Mouse (Mus musculus): ENCODE results near the gene Pigl. TPM values are rescaled to one million over a fixed set of nuclear protein-coding genes. Genes with fewer than 3 reads are reported as not detected.
A peak's percentile ranks its signal among the peaks of the same experiment; 100 is the strongest.
"Not testable (repeated sequence)": the region's sequence is repeated elsewhere in the genome, so short reads cannot be mapped to it uniquely, and the experiment has no call there.

Pigl gene
- 1 to 10 TPM; 6.3 to 6.5 TPM for total RNA-seq (2021)
- long read RNA-seq, partial matches to known transcripts, result 0 of 6 reads
- long read RNA-seq, other reads (novel, unspliced or antisense), result 5 of 6 reads

DNA sequence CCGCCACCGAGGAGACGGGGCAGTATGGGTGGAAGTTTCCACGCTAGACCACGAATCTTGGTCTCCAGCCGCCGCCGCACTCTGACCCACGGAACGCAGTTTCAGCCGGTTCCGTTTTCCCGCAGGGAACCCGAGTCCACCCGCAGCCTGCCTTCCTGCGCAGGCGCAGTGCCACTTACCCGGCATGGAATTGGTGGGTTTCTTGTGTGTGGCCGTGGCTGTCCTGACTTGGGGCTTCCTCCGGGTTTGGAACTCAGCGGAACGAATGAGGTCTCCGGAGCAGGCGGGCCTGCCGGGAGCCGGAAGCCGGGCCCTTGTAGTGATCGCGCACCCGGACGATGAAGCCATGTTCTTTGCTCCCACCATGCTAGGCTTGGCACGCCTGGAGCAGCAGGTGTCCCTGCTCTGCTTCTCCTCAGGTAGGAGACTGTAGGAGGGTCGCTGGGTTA is at the start of gene Pigl, which contains the start of gene Ncor1:
Pigl (plus strand) TSS at position 185 of the 449 bp plus-strand sequence.
Ncor1 (minus strand) TSS at position 266 of the 449 bp plus-strand sequence.
- DNase-seq (ENCODE audit: low spot score in 2 of 2), result peak; percentile 86 to 89

DNA sequence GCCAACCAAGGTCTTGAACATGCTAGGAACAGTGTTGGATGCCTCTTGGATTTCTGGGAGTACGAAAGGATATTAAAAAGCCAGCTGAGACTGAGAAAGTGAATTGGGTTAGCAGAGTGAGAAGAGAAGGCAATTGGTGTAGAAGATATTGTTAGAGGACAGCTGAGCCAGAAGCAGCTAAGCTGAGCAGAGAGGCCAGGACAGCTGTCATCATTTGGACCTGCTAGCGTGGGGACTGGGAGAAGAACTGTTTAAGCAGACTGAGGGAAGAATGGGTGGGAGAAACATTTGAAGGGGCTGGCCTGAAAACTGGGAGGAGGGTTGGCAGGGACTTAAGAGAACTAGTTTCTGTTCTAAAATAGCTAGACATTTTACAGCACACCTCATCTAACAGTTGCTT is 49.4 kb upstream of the Pigl start:
- peak; percentile 44 to 47 for DNase-seq (ENCODE audit: low spot score in 2 of 2)

DNA sequence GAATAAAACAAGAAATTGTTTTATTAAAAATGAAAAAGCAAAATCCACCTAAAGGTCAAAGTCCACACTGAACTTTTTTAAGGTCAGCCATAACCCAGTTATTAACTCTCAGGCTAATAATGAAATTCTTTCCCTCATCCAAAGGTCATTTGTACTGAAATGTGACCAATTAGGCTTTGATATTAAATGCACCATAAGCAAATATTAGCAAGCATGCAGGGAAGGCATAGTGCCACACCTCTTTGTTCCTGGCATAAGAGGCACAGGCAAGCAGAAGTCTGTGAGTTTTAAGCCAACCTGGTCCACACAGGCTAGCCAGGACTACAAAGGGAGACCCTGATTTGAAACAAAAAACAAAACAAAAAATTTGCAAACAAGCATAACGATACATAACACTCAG is 48.6 kb upstream of the Pigl start:
- DNase-seq (ENCODE audit: low spot score in 2 of 2), result no peak

DNA sequence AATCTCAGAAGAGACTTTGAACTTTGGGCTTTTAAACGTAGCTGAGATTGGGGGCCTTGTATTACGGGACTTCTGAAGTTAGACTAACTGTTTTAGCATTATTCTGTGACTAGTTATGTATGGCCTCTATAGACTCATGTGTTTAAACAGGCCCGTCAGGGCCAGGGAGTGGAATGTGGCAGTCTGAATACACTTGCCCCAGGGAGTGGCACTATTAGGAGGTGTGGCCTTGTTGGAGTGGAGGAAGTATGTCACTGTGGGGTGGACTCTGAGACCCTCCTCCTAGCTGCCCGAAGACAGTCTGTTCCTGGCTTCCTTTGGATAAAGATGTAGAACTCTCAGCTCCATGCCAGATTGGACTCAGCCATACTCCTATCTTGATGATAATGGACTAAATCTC is 43.2 kb upstream of the Pigl start:
- DNase-seq (ENCODE audit: low spot score in 2 of 2), result no peak

DNA sequence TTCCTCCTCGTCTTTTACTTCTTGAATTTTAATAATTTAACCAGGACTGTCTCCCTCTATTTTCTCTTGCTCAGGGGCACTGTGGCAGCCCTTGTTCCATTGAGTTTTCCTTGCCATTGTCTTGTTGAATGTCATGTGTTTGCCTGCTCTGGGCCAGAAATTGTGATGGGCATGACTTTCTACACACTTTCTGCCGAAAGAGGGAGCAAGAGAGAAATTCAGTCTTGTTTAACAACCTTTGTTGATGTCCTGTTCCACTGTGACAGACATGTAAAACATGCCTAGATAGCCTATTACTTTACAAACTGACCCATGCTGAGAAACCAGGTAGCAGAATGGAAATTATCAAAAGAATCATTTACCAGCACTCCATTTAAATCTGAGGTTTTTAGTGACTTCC is 33.7 kb upstream of the Pigl start:
- DNase-seq (ENCODE audit: low spot score in 2 of 2), result peak in 1 of 2 experiments; percentile 25

DNA sequence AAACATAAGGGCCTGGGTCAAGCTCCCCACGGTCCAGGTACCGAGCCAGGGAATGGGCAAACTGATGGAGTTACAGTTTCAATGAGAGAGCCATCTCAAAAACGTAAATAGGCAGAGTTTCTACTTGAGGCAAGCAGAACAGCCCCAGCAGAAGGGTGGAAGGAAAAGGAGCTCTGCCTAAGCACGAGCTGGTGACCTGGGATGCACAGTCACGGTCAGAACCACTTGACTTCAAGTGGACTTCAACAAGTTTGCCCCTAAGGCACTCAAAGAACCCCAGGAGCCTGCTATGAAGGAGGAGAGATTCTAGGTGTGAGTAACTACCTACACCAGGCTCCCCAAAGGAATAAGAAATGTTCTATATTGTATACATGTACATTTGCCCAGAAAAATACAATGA is 32.0 kb upstream of the Pigl start:
- no peak for DNase-seq (ENCODE audit: low spot score in 2 of 2)

DNA sequence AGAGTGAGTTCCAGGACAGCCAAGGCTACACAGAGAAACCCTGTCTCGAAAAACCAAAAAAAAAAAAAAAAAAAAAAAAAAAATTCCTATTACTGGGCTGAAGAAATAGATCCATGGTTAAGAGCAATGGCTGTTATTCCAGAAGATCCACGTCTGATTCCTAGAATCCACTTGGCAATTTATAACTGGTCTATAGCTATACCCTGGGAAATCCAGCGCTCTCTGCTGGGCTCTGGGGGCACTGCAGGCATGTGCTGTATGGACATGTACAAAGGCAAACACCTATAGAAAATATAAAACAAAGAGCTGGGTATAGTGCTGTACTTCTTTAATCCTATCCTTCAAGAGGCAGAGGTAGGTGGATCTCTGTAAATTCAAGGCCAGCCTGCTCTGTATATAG is 31.2 kb upstream of the Pigl start:
- DNase-seq (ENCODE audit: low spot score in 2 of 2), result no peak

DNA sequence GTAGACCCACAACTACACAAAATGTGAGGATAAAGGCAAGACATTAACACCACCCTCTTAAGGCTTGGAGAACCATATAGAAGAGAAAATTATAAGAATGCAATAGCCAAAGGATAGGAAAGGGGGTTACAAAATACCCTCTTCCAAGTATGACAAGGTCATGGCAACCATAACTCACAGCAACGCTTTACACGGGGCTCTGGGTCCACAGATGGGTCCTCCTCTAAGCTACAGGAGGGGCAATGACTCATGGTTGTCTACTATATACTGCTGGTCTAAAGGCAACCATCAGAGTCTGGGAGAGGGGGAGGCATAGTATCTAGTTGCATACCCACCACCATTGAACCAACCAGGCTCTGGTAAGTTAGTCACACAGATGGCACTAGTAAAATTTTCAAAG is 26.0 kb upstream of the Pigl start:
- no peak for DNase-seq (ENCODE audit: low spot score in 2 of 2)

DNA sequence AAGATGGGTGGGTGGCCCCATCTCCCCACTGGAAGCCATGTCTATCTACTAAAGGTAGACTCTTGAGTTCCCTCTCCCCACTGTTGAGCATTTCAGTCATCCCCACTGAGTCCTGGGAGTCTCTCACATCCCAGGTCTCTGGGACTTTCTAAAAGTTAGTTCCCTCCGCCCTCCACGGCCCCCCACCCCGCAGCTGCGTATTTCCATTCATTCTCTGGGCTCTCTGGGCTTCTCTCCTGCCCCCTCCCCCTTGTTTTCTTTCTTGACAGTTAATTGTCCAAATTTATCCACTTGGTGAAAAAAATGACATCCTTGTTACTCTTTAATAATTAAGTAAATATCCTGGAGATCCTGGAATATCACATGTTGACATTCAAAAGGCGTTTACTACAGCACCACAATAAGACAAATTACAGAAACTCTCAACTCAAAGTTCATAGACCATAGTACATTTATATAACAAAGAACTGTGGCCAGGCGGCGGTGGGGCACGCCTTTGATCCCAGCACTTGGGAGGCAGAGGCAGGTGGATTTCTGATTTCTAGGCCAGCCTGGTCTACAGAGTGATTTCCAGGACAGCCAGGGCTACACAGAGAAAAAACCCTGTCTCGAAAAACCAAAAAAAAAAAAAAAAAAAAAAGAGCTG is 17.5 kb upstream of the Pigl start:
- DNase-seq (ENCODE audit: low spot score in 2 of 2), result no peak

DNA sequence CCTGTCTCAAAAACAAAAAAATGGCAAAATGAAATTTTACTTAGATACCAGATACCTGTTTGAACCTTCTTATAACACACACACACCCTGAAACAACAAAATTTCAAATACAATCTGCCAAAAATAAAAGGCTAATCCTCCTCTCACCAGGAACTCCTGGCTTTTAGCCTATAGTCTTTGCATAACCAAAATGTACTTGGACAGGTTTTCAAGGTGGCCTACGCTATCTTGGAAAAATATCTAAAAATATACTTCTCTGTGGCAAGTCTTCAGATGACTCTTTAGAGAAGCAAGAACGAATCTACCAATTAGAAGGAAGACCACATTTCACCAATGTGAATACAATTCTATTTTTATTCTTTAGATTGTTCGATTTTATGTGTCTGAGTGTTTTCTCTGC is 12.5 kb upstream of the Pigl start:
- no peak for DNase-seq (ENCODE audit: low spot score in 2 of 2)

DNA sequence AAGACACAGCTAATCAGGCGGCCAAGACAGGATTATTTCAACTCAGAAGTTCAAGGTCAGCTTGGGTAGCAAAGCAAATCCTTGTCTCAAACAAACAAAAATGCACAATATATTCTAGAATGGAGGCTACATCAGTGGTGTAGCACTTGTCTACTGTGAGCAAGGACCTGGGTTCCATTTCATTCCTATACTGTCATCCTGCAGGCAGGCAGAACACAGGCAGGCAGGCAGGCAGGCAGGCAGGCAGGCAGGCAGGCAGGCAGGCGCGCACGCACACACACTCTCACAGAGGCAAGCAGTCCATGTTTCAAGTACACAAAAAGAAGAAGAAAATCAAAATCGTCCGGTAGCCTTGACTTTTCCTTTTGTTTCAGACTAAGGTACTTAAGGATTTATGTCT is 9.3 kb upstream of the Pigl start:
- DNase-seq (ENCODE audit: low spot score in 2 of 2), result no peak

DNA sequence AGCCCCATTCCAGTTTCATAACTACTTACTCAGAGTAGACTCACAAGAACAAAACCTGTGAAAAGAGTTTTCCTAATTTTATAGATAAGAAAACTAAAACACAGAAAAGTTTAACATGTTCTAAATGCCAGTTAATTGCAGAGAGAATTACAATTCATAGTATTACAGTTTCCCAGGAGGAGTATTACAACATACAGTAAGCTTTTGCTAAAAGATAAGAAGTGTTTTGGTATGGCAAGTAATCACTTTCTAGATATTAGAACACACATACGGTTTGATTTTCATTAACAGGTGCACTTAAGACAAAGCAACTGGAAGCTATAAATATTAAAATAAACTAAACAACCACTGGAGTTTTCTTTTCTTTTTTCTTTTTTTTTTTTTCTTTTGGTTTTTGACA is 3.1 kb upstream of the Pigl start:
- DNase-seq (ENCODE audit: low spot score in 2 of 2), result no peak

DNA sequence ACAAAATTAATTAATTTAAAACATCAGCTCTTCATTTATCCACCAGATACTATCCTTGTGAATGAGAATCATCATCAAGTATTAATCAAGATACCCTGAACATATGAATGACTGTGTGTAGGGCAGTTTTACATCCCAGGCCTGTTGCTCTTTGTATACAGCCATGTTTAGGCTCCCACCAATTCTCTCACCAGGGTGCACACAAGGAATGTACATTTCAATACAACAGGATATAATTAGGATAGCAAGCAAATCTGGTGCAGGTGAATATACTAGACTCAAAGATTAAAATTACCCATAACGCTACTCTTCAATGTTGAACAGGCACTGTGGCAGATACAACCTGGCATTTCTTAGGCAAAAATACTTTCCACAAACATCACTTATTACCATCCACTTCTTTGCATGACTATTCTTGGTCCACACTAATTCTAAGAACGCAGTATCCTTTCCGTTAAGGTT is 2.2 kb upstream of the Pigl start:
- no peak for DNase-seq (ENCODE audit: low spot score in 2 of 2)

DNA sequence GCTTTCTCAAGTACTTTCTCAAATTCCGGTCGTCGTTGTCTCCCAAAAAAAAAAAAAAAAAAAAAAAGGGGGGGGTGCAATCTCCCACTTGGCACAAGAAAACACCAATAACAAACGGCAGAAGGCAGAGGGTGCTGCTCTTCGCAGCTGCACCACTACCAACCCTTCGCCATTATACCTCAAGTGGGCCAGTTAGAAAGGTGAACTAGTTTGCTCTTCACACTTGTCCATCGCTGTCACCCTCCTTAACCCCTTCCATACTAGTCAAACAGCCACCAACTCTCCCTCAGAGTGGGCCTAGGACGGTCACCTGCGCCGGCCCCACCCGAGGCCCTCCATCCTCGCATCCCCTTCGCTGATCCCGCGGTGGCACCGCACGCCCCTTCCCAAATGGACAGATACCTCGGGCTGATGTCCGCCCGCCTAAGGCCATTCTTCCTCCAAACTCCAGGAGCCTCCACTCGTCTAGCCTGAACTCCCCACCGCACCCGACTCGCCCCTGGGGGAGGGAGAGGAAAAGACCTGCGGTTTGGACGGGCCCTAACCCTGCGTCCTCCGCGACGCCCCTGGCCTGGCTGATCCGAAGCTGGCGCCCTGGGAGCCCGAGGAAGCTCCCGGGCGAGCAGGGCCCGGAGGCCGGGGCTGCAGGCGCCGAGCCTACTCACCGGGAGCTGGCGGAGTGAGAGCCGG is 1.6 kb upstream of the Pigl start:
- DNase-seq (ENCODE audit: low spot score in 2 of 2), result peak; percentile 14 to 23

DNA sequence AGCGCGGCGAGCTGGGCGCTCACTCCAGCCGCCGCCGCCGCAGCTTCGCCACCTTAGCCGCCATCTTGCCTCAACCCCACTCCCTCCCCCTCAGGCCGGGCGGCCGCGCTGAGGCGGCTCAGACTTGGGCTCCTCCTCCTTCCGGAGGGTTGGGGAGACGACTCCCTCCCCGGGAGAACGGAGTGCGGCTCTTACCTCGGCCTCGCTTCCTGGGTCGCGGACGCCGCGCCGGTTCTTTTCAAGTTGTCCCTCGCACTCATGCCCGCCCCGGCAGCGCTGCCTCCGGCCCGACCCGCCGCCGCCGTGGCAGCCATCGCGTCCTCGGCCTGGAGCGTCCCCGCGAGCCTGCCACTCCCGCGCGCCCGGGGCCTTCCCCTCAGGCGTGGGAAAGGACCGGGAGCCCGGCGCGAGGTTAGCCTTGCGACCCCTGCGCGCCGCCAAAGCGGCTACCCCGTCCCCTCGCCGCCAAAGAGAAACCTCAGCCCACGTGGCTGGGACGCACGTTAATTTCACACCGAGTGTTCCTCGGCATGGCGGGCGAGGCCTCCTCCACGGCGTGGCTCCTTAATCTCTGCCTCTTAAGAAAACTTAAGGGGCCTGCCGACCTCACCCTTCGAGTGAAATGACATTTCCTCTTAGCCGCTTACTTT is 894 bp upstream of the Pigl start:
- DNase-seq (ENCODE audit: low spot score in 2 of 2), result peak; percentile 85 to 88

DNA sequence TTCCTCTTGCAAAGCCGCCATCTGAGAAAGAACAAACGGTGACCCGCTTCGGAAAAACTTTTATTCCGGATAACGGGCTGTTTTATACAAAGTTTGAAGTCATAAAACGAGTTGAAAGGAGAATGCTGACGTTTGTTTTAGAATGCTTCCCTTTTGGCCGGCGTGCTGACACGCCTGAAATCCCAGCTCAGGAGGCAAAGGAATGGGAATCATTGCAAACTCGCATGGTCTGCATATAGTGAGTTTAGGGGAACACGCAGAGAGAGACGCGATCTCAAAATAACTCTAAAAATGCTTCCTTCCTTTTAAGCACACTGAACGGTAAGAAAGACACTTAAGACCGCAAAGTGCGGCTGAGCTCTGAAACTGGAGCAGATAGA is 379 bp upstream of the Pigl start:
- DNase-seq (ENCODE audit: low spot score in 2 of 2), result no peak

DNA sequence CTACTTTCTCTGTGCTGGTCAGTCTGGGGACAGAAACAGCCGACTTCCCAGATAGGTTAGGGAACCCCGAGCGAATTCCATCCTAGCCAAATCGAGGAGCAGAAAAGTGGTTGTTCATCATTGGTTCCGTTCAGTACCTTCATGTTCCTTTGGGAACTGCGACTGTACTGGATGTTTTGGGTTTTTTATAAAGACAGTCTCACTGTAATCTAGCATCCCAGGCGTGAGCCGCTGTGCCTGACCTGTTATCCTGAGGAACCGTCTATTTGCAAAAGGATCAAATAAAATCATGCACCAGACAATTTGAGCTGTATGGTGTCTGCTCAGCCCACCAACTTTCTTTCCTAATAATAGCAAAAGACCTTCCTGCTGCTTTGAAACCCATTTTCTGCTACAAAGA is 520 bp downstream of the Pigl start:
- no peak for DNase-seq (ENCODE audit: low spot score in 2 of 2)

DNA sequence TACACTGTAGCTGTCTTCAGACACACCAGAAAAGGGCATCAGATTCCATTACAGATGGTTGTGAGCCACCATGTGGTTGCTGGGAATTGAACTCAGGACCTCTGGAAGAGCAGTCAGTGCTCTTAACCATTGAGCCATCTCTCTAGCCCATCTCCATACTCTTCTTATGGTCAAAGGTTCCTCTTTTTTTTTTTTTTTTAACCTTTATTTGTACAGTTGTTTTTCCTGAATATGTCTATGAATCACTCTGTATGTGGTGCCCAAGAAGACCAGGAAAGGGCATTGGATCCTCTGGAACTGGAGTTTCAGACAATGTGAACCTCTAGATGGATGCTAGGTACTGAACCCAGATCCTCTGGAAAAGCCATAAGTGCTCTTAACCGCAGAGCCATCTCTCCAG is 4.3 kb downstream of the Pigl start:
- DNase-seq (ENCODE audit: low spot score in 2 of 2), result not testable (repeated sequence)

DNA sequence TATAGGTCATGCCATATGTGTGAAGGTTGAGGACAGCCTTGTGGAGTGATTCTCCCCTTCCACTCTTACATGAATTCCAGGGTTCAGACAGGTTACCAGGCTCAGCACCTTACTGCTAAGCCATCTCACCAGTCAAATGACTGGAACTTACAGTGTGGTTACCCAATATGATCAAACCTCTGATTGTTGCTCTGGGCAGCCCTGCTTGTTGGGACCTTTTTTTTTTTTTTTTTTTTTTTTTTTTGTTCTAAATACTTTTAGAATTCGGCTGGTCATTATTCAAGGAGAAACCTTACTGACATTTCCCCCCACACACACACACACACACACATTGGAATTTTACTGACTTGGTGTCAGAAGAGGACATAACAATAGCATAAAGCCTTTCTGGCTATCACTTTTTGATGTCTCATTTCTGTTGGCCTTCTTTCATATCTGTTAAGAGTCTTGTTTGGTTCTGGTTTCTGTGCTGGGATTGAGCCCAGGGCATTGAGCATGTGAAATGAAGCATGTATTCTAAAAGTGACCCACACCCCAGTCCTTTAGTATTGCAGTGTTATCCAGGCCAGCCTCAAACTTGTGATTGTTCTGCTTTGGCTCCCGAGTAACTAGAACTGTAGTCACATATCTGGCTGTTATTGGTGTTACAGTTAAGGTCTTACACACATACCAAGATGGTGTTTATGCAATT is 5.1 kb downstream of the Pigl start:
- DNase-seq (ENCODE audit: low spot score in 2 of 2), result no peak

DNA sequence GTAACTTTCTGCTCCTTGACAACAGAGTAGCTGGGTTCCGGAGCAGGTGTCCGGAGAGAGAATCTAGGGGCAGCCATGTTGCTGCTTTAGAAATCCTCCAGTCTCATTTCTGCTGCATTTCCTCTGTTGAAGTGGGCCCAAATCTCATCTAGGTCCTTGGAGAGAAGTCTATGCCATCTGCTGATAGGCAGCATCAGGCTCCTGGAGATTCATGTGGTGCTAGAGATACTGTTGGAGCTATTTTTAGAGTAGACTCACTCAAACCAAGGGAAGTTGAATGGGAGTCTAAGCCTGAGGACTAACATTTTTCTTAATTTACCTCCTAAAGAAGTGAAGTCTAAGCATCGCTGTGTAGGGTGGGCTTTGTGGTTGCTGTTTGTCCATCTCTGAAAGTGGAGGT is 6.4 kb downstream of the Pigl start:
- DNase-seq (ENCODE audit: low spot score in 2 of 2), result no peak

DNA sequence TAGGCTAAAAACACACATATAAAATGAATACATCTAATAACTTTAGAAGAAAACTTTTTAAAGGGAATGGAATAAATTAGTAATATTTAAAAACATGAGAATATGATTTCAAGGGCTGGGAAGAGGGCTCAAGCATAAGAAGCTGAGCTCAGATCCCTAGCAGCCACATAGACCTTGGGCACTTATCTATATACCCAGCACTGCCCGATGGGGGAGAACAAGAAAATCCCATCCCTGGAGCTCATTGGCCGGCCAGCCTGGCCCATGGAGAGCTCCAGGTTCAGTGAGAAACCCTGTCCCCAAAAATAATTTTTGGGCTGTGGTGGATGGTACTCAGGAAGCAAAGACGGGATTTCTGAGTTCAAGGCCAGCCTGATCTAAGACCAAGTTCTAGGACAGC is 7.6 kb downstream of the Pigl start:
- no peak for DNase-seq (ENCODE audit: low spot score in 2 of 2)

DNA sequence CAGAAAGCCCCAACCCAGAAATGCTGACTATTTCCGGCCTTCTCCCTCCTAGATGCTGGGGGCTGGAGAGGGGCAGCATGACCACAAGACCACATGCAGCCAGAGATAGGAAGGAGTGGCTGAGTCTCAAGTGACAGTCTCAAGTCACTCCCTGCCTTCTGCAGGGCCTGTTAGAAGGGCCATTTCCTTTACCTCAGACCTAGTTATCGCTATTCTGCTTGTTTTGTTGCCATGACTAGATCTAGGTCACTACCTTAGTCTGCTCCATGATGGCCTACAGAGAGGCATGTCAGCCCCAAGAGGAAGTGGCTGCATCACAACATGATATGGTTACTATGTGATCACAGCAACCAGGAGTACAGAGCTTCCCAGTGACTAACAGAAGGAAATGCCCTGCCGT is 8.3 kb downstream of the Pigl start:
- DNase-seq (ENCODE audit: low spot score in 2 of 2), result no peak

Data from layer of hippocampus, adult 18-20 months (tissue).